Mouse (Mus musculus) left cerebral cortex, postnatal 25 days (tissue): ENCODE measurements around the gene Frat1. TPM values are rescaled to one million over a fixed set of nuclear protein-coding genes. Genes with fewer than 3 reads are reported as not detected.
A peak's percentile ranks its signal among the peaks of the same experiment; 100 is the strongest.

Experiments used
- DNase-seq, 2 experiments: peaks; one replicate each; pipeline ENCODE4 v3.0.0; 2022; ENCODE audit warnings: low spot score in 2 of 2, mixed read lengths in 1 of 2
- intact Hi-C: fragments of 180-260 bp; cut with DNase I; formaldehyde crosslinking; loops from one replicate; pipeline ENCODE4 v1.15.1; 2025
- total RNA-seq, 2 experiments: library from RNA; stranded (reverse); gene quantifications; 2 replicates each; pipeline ENCODE4 v1.2.3; 2021

Gene Frat1
- 10 to 100 TPM; 14.2 to 15.2 TPM for total RNA-seq

- peak; percentile 93 to 94 for DNase-seq
- intact Hi-C loops: no loop called here
Observed at GRCm38 (mm10) chr19:41829381-41830105, at the start of gene Frat1. Frat1 (plus strand) TSS chr19:41829970.

- no peak for DNase-seq
- intact Hi-C loops: no loop called here
Observed at GRCm38 (mm10) chr19:41786896-41787295, 42.9 kb upstream of the Frat1 start.

DNA sequence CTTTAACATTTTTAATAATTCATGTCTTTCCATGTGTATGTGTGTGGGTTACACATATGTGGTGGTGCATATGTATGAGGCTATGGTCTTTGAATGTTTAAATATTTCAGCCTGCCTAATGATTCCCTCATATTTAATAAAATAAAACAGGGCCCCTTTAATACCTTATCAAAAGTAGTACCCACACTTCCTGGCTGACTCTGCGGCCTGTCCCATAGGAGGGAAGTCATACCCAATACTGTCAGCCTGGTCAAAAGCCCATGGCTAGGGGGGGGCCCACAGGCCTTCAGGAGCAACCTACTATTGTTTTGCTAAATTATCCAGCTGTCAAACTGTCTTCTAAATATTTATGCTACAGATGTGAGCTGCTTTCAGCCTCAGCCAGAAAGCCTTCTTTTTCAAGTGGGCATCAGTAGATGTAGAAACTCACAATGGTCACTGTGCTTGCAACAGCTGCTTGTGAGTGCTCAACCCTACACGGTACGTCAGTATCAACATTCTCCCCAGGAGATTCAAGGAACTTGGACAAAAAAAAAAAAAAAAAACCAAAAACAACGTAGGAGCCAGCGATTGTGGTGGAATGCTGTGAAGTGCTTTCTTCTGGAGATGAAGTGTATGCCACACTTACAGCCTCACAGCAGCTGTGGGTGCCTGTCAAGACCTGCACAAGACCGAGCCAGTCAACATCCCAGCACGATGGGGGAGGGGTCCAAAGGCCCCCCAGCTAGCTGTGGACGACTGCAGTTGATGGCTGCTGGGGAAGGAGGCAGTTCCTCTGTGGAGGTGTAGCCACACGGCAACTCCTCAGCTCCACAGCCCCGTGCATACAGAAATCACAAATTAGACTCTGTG is 40.4 kb upstream of the Frat1 start:
- no peak for DNase-seq
- intact Hi-C loops: no loop called here

DNA sequence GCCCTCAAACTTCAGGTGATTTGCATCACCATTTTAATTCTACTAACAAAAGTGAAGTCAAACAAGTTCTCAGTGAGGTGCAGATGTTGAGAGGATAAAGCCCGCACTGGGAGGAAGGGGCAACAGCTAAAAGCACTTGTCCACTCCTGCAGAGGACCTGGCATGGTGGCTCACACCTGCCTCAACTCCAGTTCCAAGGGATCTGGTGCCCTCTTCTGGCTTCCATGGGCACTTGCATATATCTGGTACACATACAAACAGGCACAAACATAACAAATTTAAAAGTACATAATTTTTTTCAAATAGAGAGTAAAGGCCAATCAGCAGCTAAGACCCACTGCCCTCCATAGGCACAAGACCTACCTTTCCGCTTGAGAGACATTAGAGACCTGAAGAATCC is 38.4 kb upstream of the Frat1 start:
- intact Hi-C loops: no loop called here

DNA sequence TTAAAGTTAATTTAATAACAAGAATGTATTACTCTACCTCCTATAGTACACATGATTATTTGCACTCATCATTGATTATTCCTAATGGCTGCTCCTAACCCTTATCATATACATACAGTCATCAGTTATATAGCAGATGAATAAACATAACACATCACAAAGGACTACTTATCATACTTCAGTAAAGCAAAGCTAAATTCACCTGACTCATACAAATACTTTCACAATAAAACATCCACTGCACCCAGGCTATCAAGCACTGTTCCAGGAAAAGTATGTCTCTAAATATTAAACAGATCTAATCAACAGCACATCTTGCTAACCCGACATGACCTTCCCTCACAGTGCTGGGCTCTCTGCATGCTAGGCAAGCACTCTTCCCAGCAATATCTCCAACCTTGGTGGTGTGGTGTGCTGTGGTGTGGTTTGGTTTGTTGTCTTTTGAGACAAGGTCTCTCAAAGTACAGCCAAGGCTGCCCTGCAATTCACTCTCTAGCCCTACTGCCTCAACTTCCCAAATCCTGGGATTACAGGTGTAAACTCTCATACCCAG is 36.8 kb upstream of the Frat1 start:
- no peak for DNase-seq
- intact Hi-C loops: no loop called here

More for the DNA sequence above, 38.4 kb upstream of the Frat1 start:
- no peak for DNase-seq

- intact Hi-C loops: no loop called here
- DNase-seq: no peak
Observed at GRCm38 (mm10) chr19:41794017-41794416, 35.8 kb upstream of the Frat1 start.

GRCm38 (mm10) chr19:41794901-41795300 is 34.9 kb upstream of the Frat1 start:
- intact Hi-C loops: no loop called here
- no peak for DNase-seq

DNA sequence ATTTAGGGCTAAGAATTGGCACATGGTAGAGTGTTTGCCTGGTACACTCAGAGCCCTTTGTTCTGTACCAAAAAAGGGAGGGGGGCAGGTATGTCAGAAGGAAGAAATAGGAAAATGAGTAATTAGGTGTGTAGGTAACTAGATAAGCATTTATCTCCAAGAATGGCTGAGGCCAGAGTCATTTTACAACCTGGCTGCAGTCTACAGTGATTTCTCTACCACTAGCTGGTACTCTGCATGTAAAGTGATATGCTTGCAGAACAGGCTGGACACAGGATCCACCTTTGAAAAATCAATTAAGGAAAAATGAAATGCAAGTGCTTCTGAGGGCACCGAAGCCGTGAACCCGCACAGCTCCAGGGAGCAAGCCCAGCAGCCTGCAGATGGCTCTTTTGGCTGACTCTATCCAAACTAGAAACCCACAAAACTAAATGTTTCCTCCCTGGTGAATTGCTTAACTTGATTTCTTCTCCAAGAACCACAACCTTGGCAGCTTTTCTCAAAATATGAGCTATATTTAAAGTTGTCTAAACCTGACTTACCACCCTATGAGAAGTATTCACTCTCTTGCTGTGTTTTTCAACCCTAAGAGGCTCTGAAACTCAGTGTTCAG is 33.5 kb upstream of the Frat1 start:
- no peak for DNase-seq
- intact Hi-C loops: no loop called here

DNA sequence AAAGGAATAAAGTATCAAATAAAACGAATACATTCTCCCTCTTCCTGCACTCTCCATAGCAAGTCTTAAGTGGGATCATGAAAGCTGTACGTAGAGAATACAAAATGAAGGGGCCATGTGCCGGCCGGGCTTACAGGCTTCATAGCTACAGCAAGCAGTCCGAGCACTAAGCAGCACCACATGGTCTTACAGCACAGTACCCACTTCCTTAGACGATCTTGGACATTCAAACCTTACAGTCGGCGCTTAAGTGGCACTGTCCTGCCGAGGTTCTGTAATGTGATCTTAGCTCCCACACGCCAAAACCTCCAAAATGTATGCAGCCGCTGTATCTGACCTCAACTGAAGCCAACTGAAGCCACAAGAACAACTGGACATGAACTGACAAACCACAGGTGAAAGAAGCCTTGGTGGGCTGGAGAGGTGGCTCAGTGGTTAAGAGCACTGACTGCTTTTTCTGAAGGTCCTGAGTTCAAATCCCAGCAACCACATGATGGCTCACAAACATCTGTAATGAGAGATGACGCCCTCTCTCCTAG is 32.9 kb upstream of the Frat1 start:
- intact Hi-C loops: no loop called here
- no peak for DNase-seq

DNA sequence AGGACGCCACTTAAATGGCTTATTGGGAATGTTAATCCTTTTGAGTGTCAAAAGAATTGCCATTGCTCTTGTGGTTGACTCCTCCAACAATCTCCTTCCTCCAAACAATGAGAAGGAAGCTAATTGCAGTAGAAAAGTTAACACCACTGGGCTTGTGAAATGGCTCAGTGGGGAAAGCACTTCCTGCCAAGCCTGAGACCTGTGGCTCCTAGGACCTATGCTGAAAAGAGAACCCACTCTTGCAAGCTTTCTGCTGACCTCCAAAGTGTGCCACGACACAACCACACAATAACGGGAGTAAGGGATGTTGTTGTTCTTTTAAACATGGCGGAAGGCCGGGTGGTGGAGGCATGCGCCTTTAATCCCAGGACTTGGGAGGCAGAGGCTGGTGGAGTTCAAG is 32.2 kb upstream of the Frat1 start:
- intact Hi-C loops: no loop called here
- DNase-seq: no peak

- no peak for DNase-seq
- intact Hi-C loops: loop anchor here (2.0 kb wide), 1 partner anchor 48 kb away; the partner anchor contains the start of gene Frat2
Observed at GRCm38 (mm10) chr19:41800451-41800850, 29.3 kb upstream of the Frat1 start.

DNA sequence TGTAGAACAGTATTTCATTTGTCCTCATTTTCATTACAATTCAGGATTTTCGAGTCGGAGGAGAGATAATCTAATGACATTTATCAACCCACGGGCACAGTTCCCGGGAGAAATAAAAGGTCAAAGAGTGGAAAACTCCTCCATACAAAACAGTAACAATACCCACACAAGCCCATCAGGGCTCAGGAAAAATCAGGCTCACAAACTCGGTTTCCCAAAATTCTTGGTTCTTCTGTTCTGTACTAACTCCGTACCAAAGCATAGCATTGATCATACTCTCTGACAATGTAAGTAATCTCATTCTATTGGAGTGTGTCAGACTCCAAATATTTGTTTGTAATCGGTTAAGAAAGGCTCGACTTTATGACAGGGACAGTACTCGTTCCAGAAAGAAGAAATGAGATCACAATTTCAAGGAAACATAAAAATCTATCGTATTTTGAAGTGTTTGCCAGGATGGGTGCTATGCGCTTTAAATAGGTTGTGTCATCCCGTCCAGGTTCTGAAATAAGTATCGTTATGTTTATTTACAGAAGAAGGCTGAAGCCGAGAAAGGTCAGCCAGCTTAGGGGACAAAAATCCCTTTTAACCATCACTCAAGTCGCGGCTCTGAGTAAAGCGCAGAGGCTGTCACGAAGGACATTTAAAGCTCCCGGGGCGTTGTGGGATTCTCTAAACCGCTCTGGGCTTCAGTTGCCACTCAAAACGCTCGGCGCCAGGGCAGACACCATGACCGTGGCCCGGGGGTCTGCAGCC is 28.6 kb upstream of the Frat1 start:
- intact Hi-C loops: loop anchor here (2.0 kb wide), 1 partner anchor 48 kb away; the partner anchor contains the start of gene Frat2
- no peak for DNase-seq

GRCm38 (mm10) chr19:41801742-41802369 is 27.9 kb upstream of the Frat1 start, which contains the start of gene Arhgap19:
Arhgap19 (minus strand) TSS chr19:41802047.
- DNase-seq: peak; percentile 88 to 98
- intact Hi-C loops: loop anchor here (2.0 kb wide), 1 partner anchor 47 kb away; the partner anchor contains the start of gene Frat2

GRCm38 (mm10) chr19:41803322-41803721 is 26.4 kb upstream of the Frat1 start:
- intact Hi-C loops: no loop called here
- DNase-seq: no peak

GRCm38 (mm10) chr19:41805831-41806230 is 23.9 kb upstream of the Frat1 start:
- no peak for DNase-seq
- intact Hi-C loops: no loop called here

DNA sequence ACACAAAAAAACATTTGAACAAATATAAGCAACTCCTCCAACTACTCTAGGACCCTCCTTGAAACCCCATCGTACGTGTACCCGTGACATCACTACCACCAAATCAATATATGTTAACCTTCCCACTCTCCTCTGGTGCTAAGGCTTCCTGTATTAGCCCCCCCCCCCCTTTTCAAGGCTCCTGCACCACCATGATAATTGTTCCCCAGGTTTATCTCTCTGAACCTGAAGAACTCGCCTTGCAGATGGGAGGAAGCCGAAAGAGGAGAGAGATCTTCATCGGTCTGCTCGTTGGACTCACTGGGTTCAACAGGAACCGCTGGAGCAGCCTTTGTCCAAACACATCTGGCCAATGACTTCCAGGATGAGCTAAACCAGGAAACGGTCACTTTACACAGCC is 22.3 kb upstream of the Frat1 start:
- DNase-seq: no peak
- intact Hi-C loops: no loop called here

DNA sequence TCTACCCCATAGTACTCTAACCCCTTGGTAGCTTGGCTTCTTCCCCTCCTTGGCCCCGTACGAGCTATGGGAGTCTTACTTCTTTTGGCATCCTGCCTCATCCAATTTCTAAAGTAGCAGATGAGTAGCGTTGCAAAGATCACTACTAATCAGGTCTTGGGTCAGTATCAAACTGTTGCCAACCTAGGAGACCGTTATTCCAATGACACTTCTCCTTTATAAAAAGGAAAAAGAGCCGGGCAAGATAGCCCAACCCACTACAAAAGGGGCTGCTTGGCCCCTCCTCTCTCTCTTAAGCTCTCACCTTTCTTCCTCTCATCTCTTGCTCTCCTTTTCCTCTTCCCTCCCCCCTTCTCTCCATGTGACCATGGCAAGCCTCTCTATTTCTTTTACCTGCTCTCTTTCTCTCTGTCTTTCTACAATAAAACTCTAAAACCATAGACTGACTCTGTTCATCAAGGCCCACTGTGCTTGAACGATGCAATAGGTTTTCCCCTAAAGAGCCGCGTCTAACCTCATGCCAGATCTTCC is 21.6 kb upstream of the Frat1 start:
- no peak for DNase-seq
- intact Hi-C loops: no loop called here

- intact Hi-C loops: no loop called here
- DNase-seq: no peak
Observed at GRCm38 (mm10) chr19:41810074-41810473, 19.7 kb upstream of the Frat1 start.
